In the genomic region with DNA sequence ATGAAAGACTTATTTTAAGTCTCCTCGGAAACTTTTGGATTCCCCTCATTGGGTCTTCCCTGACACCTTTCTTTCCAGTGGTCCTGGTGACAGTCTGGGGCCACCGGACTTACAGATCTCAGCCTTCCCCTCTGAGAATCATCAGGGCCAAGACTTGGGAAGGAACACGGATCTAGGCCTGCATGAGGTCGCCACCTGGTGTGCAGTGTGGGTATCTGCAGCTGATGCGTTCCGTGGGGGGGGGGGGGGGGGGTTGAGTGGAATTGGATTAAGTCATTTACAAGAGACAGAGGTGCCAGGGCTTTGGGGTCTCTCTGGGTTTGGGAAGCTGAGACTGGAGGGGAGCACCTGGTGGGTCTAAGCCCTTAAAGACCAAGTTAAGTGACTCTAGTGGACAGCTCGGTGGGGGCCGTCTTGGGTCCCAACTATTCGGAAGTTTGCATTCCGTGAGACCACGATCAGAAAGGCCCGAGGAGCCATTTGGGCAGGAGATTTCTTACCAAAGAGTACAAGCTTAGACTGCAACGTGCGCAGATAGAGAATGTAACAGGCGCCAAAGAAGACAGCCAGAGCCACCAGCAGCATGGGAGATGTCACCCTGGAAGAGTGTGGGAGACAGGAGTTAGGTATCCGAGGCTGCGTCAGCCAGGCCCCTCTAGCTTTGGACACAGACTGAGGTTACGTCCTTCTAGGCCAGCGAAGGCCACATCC, we compare ENCODE assay signal across 8 mouse cellular contexts. TPM values are rescaled to one million over a fixed set of nuclear protein-coding genes. Genes with fewer than 3 reads are reported as not detected.
DNase-seq lines count a peak whose midpoint lies in the region; ATAC-seq and TF ChIP-seq lines count a peak whose summit lies in the region.

No protein-coding gene starts in this region.

- TF ChIP-seq POLR2A in spleen, adult 2 months (IDR thresholded peaks at IDR 0.05; ENCODE audit: low read depth, low read length): no peak

- ATAC-seq in forebrain, embryonic 14.5 days: no peak; the same call in 1 of the 2 replicates
- no peak for ATAC-seq in intestine, embryonic 14.5 days (replicated peaks; ENCODE audit: low FRiP score, low TSS enrichment, low read depth)
- no peak for ATAC-seq in neural tube, embryonic 13.5 days (ENCODE audit: low read depth)

- DNase-seq in spleen, adult 2 months (ENCODE audit: low read depth in 1 of 2, low spot score in 2 of 2): peak in 1 of 2 experiments; percentile 41
- no peak for DNase-seq in spleen, adult 18-20 months
- peak; percentile 51 for DNase-seq in c-Kit-negative CD71-positive TER-119-positive erythroid progenitor cells, embryonic 14.5 days (ENCODE audit: low read depth, low spot score)
- DNase-seq in forebrain, embryonic 14.5 days (ENCODE audit: low spot score): peak; percentile 71
- peak; percentile 70 for DNase-seq in intestine, embryonic 14.5 days (ENCODE audit: low spot score)
- peak; percentile 27 to 32 for DNase-seq in lung, adult 18-20 months
- no peak for DNase-seq in right cerebral cortex, postnatal 14 days

- peaks cover 6% of the 10 kb centered on the region for H3K36me3 ChIP-seq in spleen, adult 2 months (ENCODE audit: control insufficient read depth, insufficient read depth, low read length)
- peaks cover 4% of the 10 kb centered on the region; the same call in 1 of the 2 replicates for H3K36me3 ChIP-seq in forebrain, embryonic 14.5 days (ENCODE audit: control insufficient read depth, insufficient read depth, low read length)
- no peaks in the 10 kb centered on the region for H3K36me3 ChIP-seq in intestine, embryonic 14.5 days (ENCODE audit: control insufficient read depth, insufficient read depth, low read length)
- H3K36me3 ChIP-seq in neural tube, embryonic 13.5 days: peaks cover 12% of the 10 kb centered on the region; the same call in 1 of the 2 replicates

- H3K4me1 ChIP-seq in spleen, adult 2 months (ENCODE audit: control insufficient read depth, insufficient read depth, insufficient read length): no peaks in the 10 kb centered on the region
- peaks cover 4% of the 10 kb centered on the region; the same call in 1 of the 2 replicates for H3K4me1 ChIP-seq in forebrain, embryonic 14.5 days (ENCODE audit: control insufficient read depth, insufficient read depth, low read length)
- no peaks in the 10 kb centered on the region for H3K4me1 ChIP-seq in intestine, embryonic 14.5 days (replicated peaks; ENCODE audit: control insufficient read depth, insufficient read depth, low read length)
- H3K4me1 ChIP-seq in neural tube, embryonic 13.5 days (replicated peaks): peaks cover 12% of the 10 kb centered on the region

- peak; percentile 51; the same call in 1 of the 2 replicates for TF ChIP-seq CTCF in spleen, adult 2 months (IDR thresholded peaks at IDR 0.05; ENCODE audit: extremely low read depth, insufficient read depth, insufficient read length, insufficient replicate concordance)

- peak overlapping the region; percentile 74 for H3K9ac ChIP-seq in forebrain, embryonic 14.5 days (ENCODE audit: low read length)
- peak overlapping the region; percentile 64; the same call in 1 of the 2 replicates for H3K9ac ChIP-seq in intestine, embryonic 14.5 days (ENCODE audit: low read length)
- peak overlapping the region; percentile 86 for H3K9ac ChIP-seq in neural tube, embryonic 13.5 days

- peak overlapping the region; percentile 79 for H3K4me3 ChIP-seq in spleen, adult 2 months (ENCODE audit: extremely low read depth, insufficient read depth, insufficient read length)
- H3K4me3 ChIP-seq in forebrain, embryonic 14.5 days (ENCODE audit: low read depth, low read length): peak overlapping the region; percentile 63
- peak overlapping the region; percentile 89 for H3K4me3 ChIP-seq in intestine, embryonic 14.5 days (ENCODE audit: low read depth, low read length)
- peak overlapping the region; percentile 68 for H3K4me3 ChIP-seq in neural tube, embryonic 13.5 days

- no peaks in the 10 kb centered on the region for H3K9me3 ChIP-seq in forebrain, embryonic 14.5 days (replicated peaks; ENCODE audit: control insufficient read depth, low read length)
- H3K9me3 ChIP-seq in intestine, embryonic 14.5 days (ENCODE audit: control insufficient read depth, low read length): no peaks in the 10 kb centered on the region
- H3K9me3 ChIP-seq in neural tube, embryonic 13.5 days: no peaks in the 10 kb centered on the region

- no peaks in the 10 kb centered on the region for H3K27me3 ChIP-seq in spleen, adult 2 months (ENCODE audit: control insufficient read depth, insufficient read depth, low read length)
- no peaks in the 10 kb centered on the region for H3K27me3 ChIP-seq in forebrain, embryonic 14.5 days (replicated peaks; ENCODE audit: control insufficient read depth, insufficient read depth, low read length)
- no peaks in the 10 kb centered on the region for H3K27me3 ChIP-seq in intestine, embryonic 14.5 days (replicated peaks; ENCODE audit: control insufficient read depth, insufficient read depth, low read length)
- no peaks in the 10 kb centered on the region for H3K27me3 ChIP-seq in neural tube, embryonic 13.5 days

- H3K4me2 ChIP-seq in forebrain, embryonic 14.5 days (ENCODE audit: low read length): peak overlapping the region; percentile 71
- H3K4me2 ChIP-seq in intestine, embryonic 14.5 days (ENCODE audit: low read length): peak overlapping the region; percentile 72
- H3K4me2 ChIP-seq in neural tube, embryonic 13.5 days: peak overlapping the region; percentile 77

- no peak overlapping the region for H3K27ac ChIP-seq in spleen, adult 2 months (ENCODE audit: insufficient read depth, low read length)
- no peak overlapping the region for H3K27ac ChIP-seq in forebrain, embryonic 14.5 days (ENCODE audit: low read depth, low read length)
- no peak overlapping the region for H3K27ac ChIP-seq in intestine, embryonic 14.5 days (ENCODE audit: low read depth)
- H3K27ac ChIP-seq in neural tube, embryonic 13.5 days (replicated peaks): peak overlapping the region; percentile 77

- WGBS in spleen, adult 2 months: 17% methylated on average over 19 of the region's 19 CpGs
- 7% methylated on average over 19 of the region's 19 CpGs for WGBS in forebrain, embryonic 14.5 days
- 9% methylated on average over 19 of the region's 19 CpGs for WGBS in intestine, embryonic 14.5 days
- 11% methylated on average over 19 of the region's 19 CpGs for WGBS in neural tube, embryonic 13.5 days

RNA-seq across cellular contexts. Expression of a gene that starts 1.1 kb away (rescaled TPM):
- polyA plus RNA-seq in spleen, adult 2 months (2012; rRNA removed): 361 and 478 TPM in 2 replicates
- 240 and 248 TPM in 2 replicates for polyA plus RNA-seq in forebrain, embryonic 14.5 days (2014; fragmentation: Nextera tagmentation; extraction: Ambion mirVana)
- polyA plus RNA-seq in intestine, embryonic 14.5 days (2014; fragmentation: Nextera tagmentation; extraction: Ambion mirVana): 164 TPM in 2 replicates
- 255 and 276 TPM in 2 replicates for polyA plus RNA-seq in neural tube, embryonic 13.5 days (2015; fragmentation: Nextera tagmentation; extraction: Ambion mirVana)

RNA-seq across cellular contexts. Expression of a gene that starts 27.1 kb away (rescaled TPM):
- not detected in 2 replicates for polyA plus RNA-seq in spleen, adult 2 months (2012; rRNA removed)
- polyA plus RNA-seq in forebrain, embryonic 14.5 days (2014; fragmentation: Nextera tagmentation; extraction: Ambion mirVana): 0.70 and 1.1 TPM in 2 replicates
- not detected in 2 replicates for polyA plus RNA-seq in intestine, embryonic 14.5 days (2014; fragmentation: Nextera tagmentation; extraction: Ambion mirVana)
- 1.0 and 1.2 TPM in 2 replicates for polyA plus RNA-seq in neural tube, embryonic 13.5 days (2015; fragmentation: Nextera tagmentation; extraction: Ambion mirVana)

RNA-seq across cellular contexts. Expression of a gene that starts 34.3 kb away (rescaled TPM):
- 11.2 and 16.0 TPM in 2 replicates for polyA plus RNA-seq in spleen, adult 2 months (2012; rRNA removed)
- 122 and 183 TPM in 2 replicates for polyA plus RNA-seq in forebrain, embryonic 14.5 days (2014; fragmentation: Nextera tagmentation; extraction: Ambion mirVana)
- 3.5 and 4.1 TPM in 2 replicates for polyA plus RNA-seq in intestine, embryonic 14.5 days (2014; fragmentation: Nextera tagmentation; extraction: Ambion mirVana)
- polyA plus RNA-seq in neural tube, embryonic 13.5 days (2015; fragmentation: Nextera tagmentation; extraction: Ambion mirVana): 261 and 282 TPM in 2 replicates

Comparison
In these comparisons a context has a peak if more than half of its experiments do, and no peak if none do; other contexts are left out.
1. DNase-seq: peak in c-Kit-negative CD71-positive TER-119-positive erythroid progenitor cells, embryonic 14.5 days (single experiment), forebrain, embryonic 14.5 days (single experiment), intestine, embryonic 14.5 days (single experiment) and lung, adult 18-20 months (2 of 2); none in spleen, adult 18-20 months (0 of 2) and right cerebral cortex, postnatal 14 days (single experiment).
2. Peak in every context shown above with its lines, with median percentiles within 50 percentile points of each other: H3K4me3 ChIP-seq, H3K4me2 ChIP-seq and H3K9ac ChIP-seq.